Mouse (Mus musculus): ENCODE measurements at regions not wholly inside any gene's neighbourhood (a gene's known extent, or its start where the extent isn't known, plus 50 kb on each side); places are given as distances from the start of the nearest gene placed in this dataset.

DNA sequence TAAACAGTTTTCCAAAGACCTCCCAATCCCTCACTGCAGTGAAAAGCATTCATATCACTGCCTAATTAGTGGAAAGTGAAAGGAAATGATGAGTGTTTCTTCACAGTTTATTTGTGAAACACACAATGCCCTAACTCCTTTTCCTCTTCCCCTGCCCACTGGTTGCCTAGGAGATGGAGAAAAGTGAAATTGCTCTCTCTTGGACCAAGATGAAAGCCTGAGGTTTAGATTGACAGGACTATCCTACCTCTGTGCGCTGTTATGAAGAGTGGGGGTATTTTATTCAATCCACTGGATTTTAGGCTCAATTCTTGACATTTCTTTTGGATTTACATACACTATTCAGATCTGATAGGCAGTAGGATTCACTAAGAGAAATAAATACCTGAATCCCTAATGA is 132.1 kb upstream of the Zbtb20 start:
- H3K27me3 ChIP-seq (ENCODE audit: insufficient read depth, low read length): no peaks in the 10 kb centered on the region
- no peak overlapping the region for H3K9ac ChIP-seq (replicated peaks; ENCODE audit: low read length)
- no peaks in the 10 kb centered on the region for H3K36me3 ChIP-seq (ENCODE audit: insufficient read depth, low read length)
- no peak overlapping the region for H3K4me3 ChIP-seq (ENCODE audit: low read length)
- H3K9me3 ChIP-seq (ENCODE audit: low read length): no peaks in the 10 kb centered on the region
- no peaks in the 10 kb centered on the region; the same call in 1 of the 2 replicates for H3K4me1 ChIP-seq (ENCODE audit: insufficient read depth, low read length)
- no peak overlapping the region for H3K4me2 ChIP-seq (ENCODE audit: low read depth, low read length)
- 57% methylated on average over 1 of the region's 1 CpGs for WGBS
- no peak overlapping the region for H3K27ac ChIP-seq
- DNase-seq (ENCODE audit: low spot score): no peak
- ATAC-seq: no peak
- TF ChIP-seq CTCF (IDR thresholded peaks at IDR 0.05; ENCODE audit: low read depth): no peak

DNA sequence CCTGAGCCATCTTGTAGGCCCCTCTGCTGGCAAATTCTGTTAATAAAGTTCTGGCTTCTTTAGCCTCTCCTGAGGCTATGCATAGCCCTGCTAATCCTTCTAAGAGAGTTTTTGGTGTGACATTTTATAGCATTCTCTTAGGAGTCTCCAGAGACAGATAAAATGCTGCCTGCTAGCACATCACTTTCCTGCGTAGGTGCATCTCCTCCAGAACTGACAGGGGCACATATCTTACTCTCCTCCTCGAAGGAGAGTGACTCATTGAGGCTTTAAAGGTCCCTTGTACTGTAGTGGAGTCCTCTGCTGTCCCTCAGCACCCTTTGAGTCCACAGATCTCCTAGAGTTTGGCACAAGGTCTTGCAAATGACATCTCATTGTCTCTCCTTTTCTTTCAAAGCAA is 132.6 kb upstream of the Zbtb20 start:
- no peaks in the 10 kb centered on the region for H3K9me3 ChIP-seq (ENCODE audit: low read length)
- no peak overlapping the region for H3K27ac ChIP-seq
- H3K9ac ChIP-seq (replicated peaks; ENCODE audit: low read length): no peak overlapping the region
- no peaks in the 10 kb centered on the region for H3K27me3 ChIP-seq (ENCODE audit: insufficient read depth, low read length)
- no peak for TF ChIP-seq CTCF (IDR thresholded peaks at IDR 0.05; ENCODE audit: low read depth)
- no peak overlapping the region for H3K4me3 ChIP-seq (ENCODE audit: low read length)
- no peaks in the 10 kb centered on the region; the same call in 1 of the 2 replicates for H3K4me1 ChIP-seq (ENCODE audit: insufficient read depth, low read length)
- no peak for DNase-seq (ENCODE audit: low spot score)
- H3K4me2 ChIP-seq (ENCODE audit: low read depth, low read length): no peak overlapping the region
- ATAC-seq: no peak
- H3K36me3 ChIP-seq (ENCODE audit: insufficient read depth, low read length): no peaks in the 10 kb centered on the region
- WGBS: 49% methylated on average over 2 of the region's 2 CpGs

DNA sequence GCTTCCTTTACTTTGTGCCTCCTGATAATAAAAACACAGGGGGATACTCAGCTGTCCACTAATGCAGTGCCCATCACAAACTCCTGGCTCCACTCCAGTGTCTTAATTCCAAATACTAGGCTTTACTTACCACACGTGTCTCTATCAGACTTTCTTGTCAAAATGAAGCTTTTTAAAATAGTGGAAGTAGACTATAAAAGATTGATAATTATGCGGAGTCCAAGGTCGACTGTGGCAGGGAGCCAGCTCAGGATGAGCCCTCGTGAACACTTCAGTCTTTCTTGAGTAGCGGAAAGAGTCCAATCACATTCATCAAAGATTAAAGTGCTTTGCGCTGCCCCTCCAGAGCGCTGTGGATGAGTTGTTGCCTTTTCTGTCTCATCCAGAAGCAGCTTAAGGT is 147.9 kb upstream of the Zbtb20 start:
- 65% methylated on average over 7 of the region's 7 CpGs for WGBS
- Histone ChIP-seq H3K4me3 (ENCODE audit: low read length) (no peak overlapping the region), H3K9me3 (ENCODE audit: low read length) (no peaks in the 10 kb centered on the region), H3K4me2 (ENCODE audit: low read depth, low read length) (no peak overlapping the region), H3K4me1 (ENCODE audit: insufficient read depth, low read length) (no peaks in the 10 kb centered on the region), H3K27ac (no peak overlapping the region), H3K36me3 (ENCODE audit: insufficient read depth, low read length) (no peaks in the 10 kb centered on the region), H3K9ac (replicated peaks; ENCODE audit: low read length) (no peak overlapping the region), H3K27me3 (ENCODE audit: insufficient read depth, low read length) (no peaks in the 10 kb centered on the region)
- DNase-seq (ENCODE audit: low spot score) (no peak), ATAC-seq (no peak)
- TF ChIP-seq CTCF (IDR thresholded peaks at IDR 0.05; ENCODE audit: low read depth): no peak

DNA sequence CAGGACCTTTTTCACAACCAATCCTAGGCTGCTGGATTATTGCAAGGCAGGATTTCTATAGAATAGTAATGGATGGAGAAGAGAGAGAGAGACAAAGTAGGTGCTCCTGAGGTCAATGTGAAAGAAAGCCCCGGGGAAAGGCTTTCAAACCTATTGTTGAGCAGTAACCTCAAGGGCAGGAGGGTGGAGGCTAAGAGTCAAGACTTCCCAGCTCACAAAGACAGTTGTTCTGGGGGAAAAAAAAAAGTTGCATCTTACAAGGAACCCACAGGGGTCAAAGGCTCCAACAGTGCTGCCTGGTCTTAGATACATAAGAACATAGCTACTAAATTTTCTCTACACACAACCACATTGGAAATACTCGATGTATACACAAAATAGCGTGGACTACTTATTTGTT is 155.8 kb upstream of the Zbtb20 start:
- 59% methylated on average over 3 of the region's 3 CpGs for WGBS

DNA sequence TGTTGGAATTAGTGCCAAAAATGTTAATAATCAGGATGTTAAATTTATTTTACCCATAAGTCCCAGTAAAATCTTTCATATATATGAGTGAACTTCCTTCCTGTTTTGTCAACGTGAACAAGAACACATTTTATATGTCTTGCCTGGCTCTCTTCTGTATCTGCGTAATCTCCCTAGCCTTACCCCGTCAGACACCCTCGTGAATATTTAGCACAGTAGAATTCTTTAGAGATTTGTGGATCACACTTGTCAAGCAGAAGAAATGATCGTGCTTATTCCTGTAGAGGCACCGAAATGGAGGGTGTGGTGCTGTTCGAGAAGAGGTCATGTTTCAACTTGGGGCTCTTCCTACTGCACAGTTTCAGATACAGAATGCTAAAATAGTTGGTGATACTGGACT is 157.2 kb upstream of the Zbtb20 start:
- Histone ChIP-seq H3K4me3 (ENCODE audit: low read length) (no peak overlapping the region), H3K4me1 (ENCODE audit: insufficient read depth, low read length) (peaks cover 12% of the 10 kb centered on the region), H3K9ac (replicated peaks; ENCODE audit: low read length) (no peak overlapping the region), H3K4me2 (ENCODE audit: low read depth, low read length) (no peak overlapping the region), H3K27ac (peak overlapping the region; percentile 49), H3K27me3 (ENCODE audit: insufficient read depth, low read length) (no peaks in the 10 kb centered on the region), H3K36me3 (ENCODE audit: insufficient read depth, low read length) (no peaks in the 10 kb centered on the region), H3K9me3 (ENCODE audit: low read length) (no peaks in the 10 kb centered on the region)
- ATAC-seq (0 out of 2 replicates have a peak, but pooled peaks have one; percentile 22), DNase-seq (ENCODE audit: low spot score) (no peak)
- no peak for TF ChIP-seq CTCF (IDR thresholded peaks at IDR 0.05; ENCODE audit: low read depth)
- WGBS: 35% methylated on average over 7 of the region's 7 CpGs

More for the DNA sequence above, 155.8 kb upstream of the Zbtb20 start:
- no peak for TF ChIP-seq CTCF (IDR thresholded peaks at IDR 0.05; ENCODE audit: low read depth)
- H3K27me3 ChIP-seq (ENCODE audit: insufficient read depth, low read length): no peaks in the 10 kb centered on the region
- ATAC-seq: no peak
- H3K4me3 ChIP-seq (ENCODE audit: low read length): no peak overlapping the region
- DNase-seq (ENCODE audit: low spot score): no peak
- H3K4me1 ChIP-seq (ENCODE audit: insufficient read depth, low read length): peaks cover 12% of the 10 kb centered on the region
- H3K9me3 ChIP-seq (ENCODE audit: low read length): no peaks in the 10 kb centered on the region
- no peak overlapping the region for H3K9ac ChIP-seq (replicated peaks; ENCODE audit: low read length)
- no peak overlapping the region for H3K4me2 ChIP-seq (ENCODE audit: low read depth, low read length)
- H3K27ac ChIP-seq: no peak overlapping the region
- no peaks in the 10 kb centered on the region for H3K36me3 ChIP-seq (ENCODE audit: insufficient read depth, low read length)

DNA sequence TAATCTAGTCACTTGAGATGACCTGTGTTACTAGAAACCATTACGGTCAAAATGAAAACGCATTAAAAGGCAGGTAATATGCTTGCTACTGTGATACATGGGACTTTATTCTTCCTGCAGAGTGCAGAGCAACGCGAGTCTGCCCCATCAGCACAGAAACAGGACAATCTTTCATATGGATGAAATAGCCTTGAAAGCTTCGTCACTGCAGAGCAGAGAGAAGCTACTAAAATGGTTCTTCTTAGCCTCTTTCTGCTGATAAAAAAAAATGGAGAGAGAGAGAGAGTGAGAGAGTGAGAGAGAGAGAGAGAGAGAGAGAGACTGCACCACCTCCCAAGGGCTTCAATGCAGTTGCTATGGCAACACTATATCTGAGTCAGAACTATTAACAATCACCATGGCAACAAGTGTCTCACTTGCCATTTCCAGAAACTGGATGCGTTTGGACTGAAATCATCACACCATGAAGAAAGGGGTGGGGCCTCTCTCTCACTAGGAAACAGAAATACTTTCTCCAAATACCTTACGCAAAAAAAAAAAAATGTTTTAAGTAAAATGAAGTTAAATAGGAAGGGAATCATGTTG is 157.8 kb upstream of the Zbtb20 start:
- no peak overlapping the region for H3K9ac ChIP-seq (replicated peaks; ENCODE audit: low read length)
- WGBS: 11% methylated on average over 7 of the region's 7 CpGs
- no peaks in the 10 kb centered on the region for H3K36me3 ChIP-seq (ENCODE audit: insufficient read depth, low read length)
- TF ChIP-seq CTCF (IDR thresholded peaks at IDR 0.05; ENCODE audit: low read depth): no peak
- peak; percentile 90 for ATAC-seq
- H3K4me2 ChIP-seq (ENCODE audit: low read depth, low read length): no peak overlapping the region
- no peak overlapping the region for H3K4me3 ChIP-seq (ENCODE audit: low read length)
- H3K27me3 ChIP-seq (ENCODE audit: insufficient read depth, low read length): no peaks in the 10 kb centered on the region
- peak; percentile 94 for DNase-seq (ENCODE audit: low spot score)
- H3K27ac ChIP-seq: peak overlapping the region; percentile 75
- H3K4me1 ChIP-seq (ENCODE audit: insufficient read depth, low read length): peaks cover 12% of the 10 kb centered on the region
- H3K9me3 ChIP-seq (ENCODE audit: low read length): no peaks in the 10 kb centered on the region

DNA sequence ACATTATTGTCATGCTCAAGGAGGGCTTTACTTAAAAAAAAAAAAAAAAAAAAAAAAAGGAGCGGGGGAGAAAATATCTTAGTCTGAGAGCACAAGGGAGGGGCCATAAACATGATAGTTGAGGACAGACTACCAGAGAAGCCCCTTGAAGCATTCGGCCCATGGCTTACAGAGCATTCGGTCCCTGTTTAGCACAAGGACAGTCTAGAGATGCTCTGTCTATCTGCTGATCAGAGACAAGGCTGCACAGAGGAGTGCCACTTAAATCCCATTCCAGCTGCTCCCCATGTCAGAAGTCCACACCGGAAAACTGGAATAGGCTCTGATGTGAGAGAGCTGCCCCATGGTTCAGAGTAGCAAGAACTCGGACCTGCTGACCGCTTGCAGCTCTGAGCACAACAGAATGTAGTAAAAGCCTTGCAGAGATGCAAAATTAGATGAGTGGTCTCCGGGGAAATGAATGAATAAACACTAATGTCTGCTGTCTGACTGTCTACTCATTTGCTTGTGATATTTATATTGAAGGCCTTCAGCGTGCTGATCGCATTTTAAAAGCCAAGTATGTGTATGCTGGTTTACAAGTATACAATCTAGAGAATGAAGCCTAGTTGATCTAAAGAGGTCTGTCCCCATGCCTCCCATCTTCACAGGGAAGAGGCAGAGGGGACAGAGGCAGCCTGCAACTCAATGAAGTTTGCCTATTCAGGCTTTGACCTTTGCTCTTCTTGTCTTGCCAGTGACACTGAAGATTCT is 158.4 kb upstream of the Zbtb20 start:
- Histone ChIP-seq H3K27ac (peak overlapping the region; percentile 75), H3K36me3 (ENCODE audit: insufficient read depth, low read length) (no peaks in the 10 kb centered on the region), H3K4me3 (ENCODE audit: low read length) (no peak overlapping the region), H3K27me3 (ENCODE audit: insufficient read depth, low read length) (no peaks in the 10 kb centered on the region), H3K4me1 (ENCODE audit: insufficient read depth, low read length) (peaks cover 12% of the 10 kb centered on the region), H3K4me2 (ENCODE audit: low read depth, low read length) (no peak overlapping the region), H3K9me3 (ENCODE audit: low read length) (no peaks in the 10 kb centered on the region), H3K9ac (replicated peaks; ENCODE audit: low read length) (no peak overlapping the region)
- 42% methylated on average over 9 of the region's 9 CpGs for WGBS
- ATAC-seq (0 out of 2 replicates have a peak, but pooled peaks have one; percentile 44), DNase-seq (ENCODE audit: low spot score) (peak; percentile 18)
- no peak for TF ChIP-seq CTCF (IDR thresholded peaks at IDR 0.05; ENCODE audit: low read depth)
